Mouse (Mus musculus) ES-E14 (cell line): ENCODE measurements around the gene Pgf. TPM values are rescaled to one million over a fixed set of nuclear protein-coding genes. Genes with fewer than 3 reads are reported as not detected.
A peak's percentile ranks its signal among the peaks of the same experiment; 100 is the strongest.

ENCODE experiments used
- DNase-seq: peaks from one replicate; pipeline ENCODE4 v3.0.0-alpha.2; 2013; ENCODE audit warnings: low read depth, low spot score
- H3K27ac ChIP-seq: 2 replicates; pipeline ENCODE4 v1.5.1; 2012; ENCODE audit warnings: low read depth, mild to moderate bottlenecking, low read length, moderate library complexity, mixed read lengths; ENCODE audit not compliant: poor library complexity, insufficient read depth, severe bottlenecking
- H3K36me3 ChIP-seq: 2 replicates; pipeline ENCODE4 v1.6.1; 2012; ENCODE audit warnings: mild to moderate bottlenecking, low read length, moderate library complexity, mixed read lengths; ENCODE audit not compliant: control insufficient read depth, poor library complexity, insufficient read depth, severe bottlenecking
- H3K4me1 ChIP-seq, 2 experiments: fragments of 150-350 bp in 1 of 2; sonication (generic) in 1 of 2; 2 replicates each; pipeline ENCODE4 v1.6.1; 2012; ENCODE audit warnings: low read length in 2 of 2, mild to moderate bottlenecking in 1 of 2, mixed read lengths in 1 of 2; ENCODE audit not compliant: control insufficient read depth in 2 of 2, insufficient read depth in 2 of 2, poor library complexity in 1 of 2
- H3K4me3 ChIP-seq, 2 experiments: fragments of 150-350 bp in 1 of 2; sonication (generic) in 1 of 2; 2 replicates each; pipeline ENCODE4 v1.5.1; 2012; ENCODE audit warnings: low read length in 2 of 2, low read depth in 1 of 2, mild to moderate bottlenecking in 1 of 2, mixed read lengths in 1 of 2; ENCODE audit not compliant: insufficient read depth in 1 of 2, poor library complexity in 1 of 2, severe bottlenecking in 1 of 2
- H3K9ac ChIP-seq: 2 replicates; pipeline ENCODE4 v1.6.1; 2012; ENCODE audit warnings: low read depth, mild to moderate bottlenecking, low read length, mixed read lengths; ENCODE audit not compliant: poor library complexity, insufficient read depth, severe bottlenecking
- H3K9me3 ChIP-seq: fragments of 150-350 bp; sonication (generic); 2 replicates; pipeline ENCODE4 v1.6.1; 2012; ENCODE audit warnings: low read depth, mild to moderate bottlenecking, low read length; ENCODE audit not compliant: control insufficient read depth, insufficient read depth
- CHD2 ChIP-seq: IDR thresholded peaks from 2 replicates; pipeline ENCODE4 v1.6.1; 2014; ENCODE audit warnings: mild to moderate bottlenecking, low read depth, low read length, inconsistent platforms
- HCFC1 ChIP-seq: IDR thresholded peaks from 2 replicates; pipeline ENCODE4 v1.6.1; 2012; ENCODE audit warnings: low read length, inconsistent platforms, borderline replicate concordance; ENCODE audit not compliant: insufficient read depth
- MAFK ChIP-seq: IDR thresholded peaks from 2 replicates; pipeline ENCODE4 v1.6.1; 2014; ENCODE audit warnings: mild to moderate bottlenecking, low read depth, low read length, inconsistent platforms; ENCODE audit not compliant: insufficient read depth
- ZC3H11A ChIP-seq: IDR thresholded peaks from 2 replicates; pipeline ENCODE4 v1.6.1; 2012; ENCODE audit warnings: low read depth, mild to moderate bottlenecking, inconsistent platforms, low read length, borderline replicate concordance
- ZNF384 ChIP-seq: IDR thresholded peaks from 2 replicates; pipeline ENCODE4 v1.6.1; 2012; ENCODE audit warnings: low read depth, low read length, inconsistent platforms
- in situ Hi-C, 2 experiments: fragments of 600-800 bp; cut with MboI; formaldehyde crosslinking; loops; one replicate each; pipeline ENCODE4 v1.15.1; 2025; ENCODE audit warnings: low sequenced_read_pairs in 2 of 2, inconsistent platforms in 1 of 2; ENCODE audit not compliant: unreplicated experiment in 2 of 2
- total RNA-seq: library from RNA; depleted of rRNA; stranded (reverse); fragments of 300-350 nt; gene quantifications from 2 replicates; pipeline ENCODE4 v1.2.3, GENCODE M21; 2012

Pgf gene
- total RNA-seq, 1 experiment, result 6.9 TPM

GRCm38 (mm10) chr12:85169117-85169858 is 8.3 kb downstream of the Pgf start:
- TF ChIP-seq MAFK (no peak), CHD2 (no peak), HCFC1 (no peak), ZNF384 (no peak), ZC3H11A (no peak)
- Histone ChIP-seq H3K4me3 (peak overlapping the region; percentile 59 to 70), H3K36me3 (no peaks in the 10 kb centered on the region), H3K4me1 (peaks cover 0 to 4% of the 10 kb centered on the region in 2 experiments; a peak in 1 of 4 replicates), H3K27ac (no peak overlapping the region), H3K9ac (peak overlapping the region; percentile 57), H3K9me3 (no peaks in the 10 kb centered on the region)
- in situ Hi-C loops, result no loop called here
- DNase-seq, result peak; percentile 75

- Histone ChIP-seq H3K9me3 (no peaks in the 10 kb centered on the region), H3K27ac (no peak overlapping the region), H3K4me1 (peaks cover 0 to 4% of the 10 kb centered on the region in 2 experiments; a peak in 1 of 4 replicates), H3K9ac (no peak overlapping the region), H3K4me3 (no peak overlapping the region), H3K36me3 (no peaks in the 10 kb centered on the region)
- no peak for TF ChIP-seq CHD2
- TF ChIP-seq MAFK, result no peak
- TF ChIP-seq ZC3H11A, result no peak
- TF ChIP-seq ZNF384, result no peak
- no peak for TF ChIP-seq HCFC1
- in situ Hi-C loops, result no loop called here
- DNase-seq, result no peak
Measured at GRCm38 (mm10) chr12:85166631-85167030, 11.0 kb downstream of the Pgf start.

- H3K4me3 ChIP-seq, result no peak overlapping the region
- H3K9ac ChIP-seq, result no peak overlapping the region
- peaks cover 0 to 4% of the 10 kb centered on the region in 2 experiments; a peak in 1 of 4 replicates for H3K4me1 ChIP-seq
- no peak overlapping the region for H3K27ac ChIP-seq
- in situ Hi-C loops, result no loop called here
- no peaks in the 10 kb centered on the region for H3K9me3 ChIP-seq
- H3K36me3 ChIP-seq, result no peaks in the 10 kb centered on the region
- no peak for DNase-seq
- TF ChIP-seq ZNF384, result no peak
- no peak for TF ChIP-seq HCFC1
- TF ChIP-seq MAFK, result no peak
- no peak for TF ChIP-seq CHD2
- TF ChIP-seq ZC3H11A, result no peak
Measured at GRCm38 (mm10) chr12:85164996-85165395, 12.6 kb downstream of the Pgf start.

- no peak overlapping the region for H3K4me3 ChIP-seq
- DNase-seq, result no peak
- H3K27ac ChIP-seq, result no peak overlapping the region
- H3K36me3 ChIP-seq, result no peaks in the 10 kb centered on the region
- TF ChIP-seq CHD2 (no peak), MAFK (no peak), ZC3H11A (no peak), ZNF384 (no peak), HCFC1 (no peak)
- in situ Hi-C loops, result no loop called here
- no peaks in the 10 kb centered on the region for H3K9me3 ChIP-seq
- H3K4me1 ChIP-seq, result peaks cover 0 to 2% of the 10 kb centered on the region in 2 experiments; a peak in 1 of 4 replicates
- no peak overlapping the region for H3K9ac ChIP-seq
Measured at GRCm38 (mm10) chr12:85159592-85159991, 18.0 kb downstream of the Pgf start.
